Mouse (Mus musculus) gastrocnemius, adult 18-20 months (tissue): Measurements from ENCODE around the gene Sema3b. TPM values are rescaled to one million over a fixed set of nuclear protein-coding genes. Genes with fewer than 3 reads are reported as not detected.

Experiments used
- DNase-seq: peaks from one replicate; pipeline ENCODE4 v3.0.0; 2021; ENCODE audit warnings: low spot score
- total RNA-seq, 2 experiments: library from RNA; stranded (reverse); gene quantifications; 2 replicates each; pipeline ENCODE4 v1.2.3; 2021

Sema3b gene
- total RNA-seq, 2 experiments from 2014 or later: 11.0 to 11.4 TPM

DNA sequence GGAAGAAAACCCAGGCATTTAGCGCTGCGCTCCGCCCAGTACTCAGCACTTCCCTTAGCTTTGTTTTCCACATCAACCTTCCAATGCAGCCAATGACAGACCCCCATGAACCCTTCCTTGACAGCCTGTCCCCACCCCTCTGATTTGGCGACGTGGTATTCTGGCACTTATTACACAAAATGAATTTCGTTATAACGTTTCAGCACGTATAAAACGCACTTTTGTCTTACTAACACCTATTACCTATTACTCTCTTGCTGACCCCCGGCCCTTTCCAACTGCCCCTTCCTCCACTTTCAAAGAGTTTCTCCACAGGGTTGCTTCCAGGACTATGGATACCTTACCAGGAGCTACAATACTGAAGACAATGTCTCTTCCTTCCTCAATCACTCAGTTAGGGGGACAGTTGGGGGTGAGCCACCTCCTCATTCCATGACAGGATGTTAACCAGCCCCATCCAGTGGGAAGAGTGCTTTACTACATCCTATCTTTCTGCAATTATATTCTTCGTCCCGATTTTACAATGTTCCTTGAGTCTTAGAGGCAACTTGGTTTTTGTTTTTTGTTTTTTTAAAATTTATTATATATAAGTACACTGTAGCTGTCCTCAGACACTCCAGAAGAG, 4.0 kb upstream of the Sema3b start:
- DNase-seq: no peak

- peak; percentile 99 for DNase-seq
These were observed 3.3 kb upstream of the Sema3b start for GRCm38 (mm10) chr9:107612191-107612944.

DNA sequence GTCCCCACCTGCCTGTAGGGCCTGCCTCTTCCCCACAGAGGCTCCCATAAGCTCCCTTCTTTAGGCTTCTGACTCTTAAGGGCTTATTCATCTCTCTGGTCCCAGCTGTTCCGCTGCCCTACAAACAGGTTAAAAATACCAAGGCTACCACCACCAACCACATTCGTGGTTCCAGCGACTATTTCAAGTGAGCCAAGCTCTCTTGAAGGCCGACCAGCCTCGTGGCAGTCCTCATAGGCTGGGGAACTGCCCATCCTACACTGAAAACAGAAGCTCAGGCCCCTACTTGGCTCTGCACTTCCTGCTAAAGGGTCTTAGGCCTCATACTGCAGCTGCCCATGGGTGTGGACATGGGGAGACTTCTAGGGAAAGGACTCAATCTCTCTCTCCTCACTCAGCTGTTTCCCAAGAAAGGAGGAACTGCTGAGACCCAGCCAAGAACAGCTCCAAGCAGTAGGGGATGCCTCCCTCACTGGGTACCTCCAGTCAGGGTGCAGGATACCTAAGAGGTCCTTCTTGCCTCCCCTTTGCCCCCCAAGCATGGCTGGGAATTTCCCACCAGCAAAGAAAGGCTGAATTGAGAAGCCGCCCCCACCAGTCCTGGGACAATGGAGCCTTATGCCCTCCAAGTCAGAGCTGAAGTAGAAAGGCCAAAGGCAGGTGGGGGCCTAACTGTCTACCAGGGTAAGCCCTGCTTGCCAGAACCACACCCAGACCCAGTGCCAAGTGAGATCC, 2.6 kb upstream of the Sema3b start:
- no peak for DNase-seq

DNA sequence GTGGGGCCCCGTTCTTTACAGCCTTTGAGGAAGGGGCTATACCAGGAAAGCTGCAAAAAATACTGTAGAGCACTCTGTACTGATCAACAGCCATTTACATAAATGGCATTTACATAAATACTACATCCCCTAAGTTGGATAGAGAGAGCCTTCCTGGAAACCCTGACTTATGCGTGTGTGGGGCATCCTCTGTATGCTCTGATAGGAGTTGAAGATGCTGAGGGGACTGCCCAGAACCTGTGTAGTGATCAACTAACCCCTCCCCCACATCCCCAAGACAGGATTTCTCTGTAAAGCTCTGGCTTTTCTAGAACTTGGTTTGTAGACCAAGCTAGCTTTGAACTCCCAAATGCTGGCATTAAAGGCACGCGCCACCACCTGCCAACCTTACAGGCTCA, 403 bp upstream of the Sema3b start:
- DNase-seq: no peak

DNA sequence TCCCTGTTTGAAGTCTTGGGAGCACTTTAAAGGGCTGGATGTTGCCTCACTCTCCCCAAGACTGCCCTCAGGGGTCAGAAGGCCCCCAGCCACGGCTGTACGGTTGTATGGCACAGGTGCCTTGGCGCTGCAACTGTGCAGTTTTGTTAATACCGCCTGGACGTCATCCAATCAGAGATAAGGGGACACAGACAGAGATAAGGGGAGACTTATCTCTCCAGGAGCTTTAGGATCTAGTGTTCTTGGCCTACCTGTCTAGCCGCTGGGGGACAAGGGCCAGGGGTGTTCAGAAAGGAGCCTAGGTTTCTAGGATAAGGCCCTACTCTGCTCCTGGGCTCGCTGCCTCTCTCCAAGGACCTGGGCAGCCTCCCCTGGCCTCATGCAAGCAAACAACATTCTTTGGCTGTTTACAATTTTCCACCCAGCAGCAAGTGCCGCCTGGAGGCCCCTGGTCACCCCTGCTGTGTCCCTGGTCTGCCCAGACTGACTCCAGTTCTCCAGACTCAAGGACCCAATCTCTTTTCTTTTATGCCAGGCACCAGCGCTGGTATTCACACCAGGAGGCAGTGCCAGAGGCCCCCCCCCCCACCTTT, 1.3 kb downstream of the Sema3b start:
- no peak for DNase-seq

DNA sequence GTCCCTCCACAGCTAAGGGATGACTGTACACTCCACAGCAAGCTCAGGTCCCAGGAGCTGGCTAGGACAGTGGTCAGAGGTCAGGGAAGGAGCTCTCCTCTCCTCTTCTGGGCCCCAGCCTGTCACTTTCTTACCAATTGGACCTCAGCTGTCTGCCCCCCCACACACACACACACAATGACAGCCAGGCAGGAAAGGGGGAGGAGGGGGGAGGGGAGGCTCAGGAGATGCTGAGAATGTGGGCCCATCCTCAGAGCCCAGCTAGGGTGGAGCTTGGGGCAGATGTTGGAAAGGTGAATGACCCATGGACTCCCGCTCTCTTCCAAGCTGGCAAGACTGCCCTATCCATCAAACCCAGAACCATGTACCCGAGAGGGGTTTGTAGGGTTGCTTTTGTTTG, 2.0 kb downstream of the Sema3b start:
- DNase-seq: no peak

GRCm38 (mm10) chr9:107606591-107606990, 2.4 kb downstream of the Sema3b start:
- DNase-seq: peak; percentile 62

GRCm38 (mm10) chr9:107605041-107605661, 3.9 kb downstream of the Sema3b start:
- no peak for DNase-seq

DNA sequence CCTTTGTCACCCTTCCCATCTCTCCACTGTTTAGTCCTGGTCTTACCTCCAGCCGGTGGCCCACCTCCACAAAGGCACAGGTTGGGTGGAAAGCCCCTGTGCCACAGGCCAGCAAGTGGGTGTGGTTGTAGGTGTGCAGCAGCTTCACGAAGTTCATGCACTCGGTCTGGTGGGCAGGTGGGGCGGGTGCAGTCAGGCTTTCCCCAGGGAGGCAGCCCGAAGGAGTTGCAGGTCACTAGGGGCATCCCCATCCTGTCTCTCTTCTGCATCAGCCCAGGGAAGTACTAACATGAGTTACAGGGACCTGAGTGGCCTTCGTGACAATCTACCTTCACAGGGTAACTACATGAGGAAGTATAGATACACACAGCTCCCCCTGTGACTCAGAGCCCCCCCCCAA, 5.8 kb downstream of the Sema3b start:
- DNase-seq: no peak

DNA sequence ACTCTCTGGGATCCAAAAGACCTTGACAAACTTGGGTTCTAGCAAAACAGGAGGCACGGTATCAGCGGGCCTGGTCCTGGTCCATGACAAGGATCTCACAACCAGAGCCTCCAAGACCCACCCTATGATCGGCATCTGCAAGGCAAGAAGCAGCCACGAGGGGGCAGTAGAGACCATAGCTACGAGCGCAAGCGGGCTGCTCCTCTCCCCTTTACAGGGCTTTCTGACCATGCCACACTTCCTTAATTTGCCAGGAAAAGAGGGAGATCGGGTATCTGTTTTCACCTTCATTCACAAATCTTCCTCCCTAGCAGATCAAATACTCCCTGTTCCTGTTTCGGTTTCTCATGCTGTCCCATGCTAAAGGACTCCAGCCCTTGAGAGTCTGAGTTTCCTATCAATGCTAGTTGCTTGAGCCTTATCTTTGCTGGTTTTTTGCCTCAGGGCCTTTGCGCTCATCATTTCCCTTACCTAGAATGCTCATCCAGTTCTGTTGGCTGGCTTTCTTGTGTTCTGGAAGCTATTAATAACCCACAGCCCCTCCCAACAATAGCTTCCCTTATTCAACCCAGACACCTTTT, 6.9 kb downstream of the Sema3b start:
- DNase-seq: peak; percentile 95

- DNase-seq: no peak
These were observed 7.8 kb downstream of the Sema3b start for GRCm38 (mm10) chr9:107601275-107601674.

DNA sequence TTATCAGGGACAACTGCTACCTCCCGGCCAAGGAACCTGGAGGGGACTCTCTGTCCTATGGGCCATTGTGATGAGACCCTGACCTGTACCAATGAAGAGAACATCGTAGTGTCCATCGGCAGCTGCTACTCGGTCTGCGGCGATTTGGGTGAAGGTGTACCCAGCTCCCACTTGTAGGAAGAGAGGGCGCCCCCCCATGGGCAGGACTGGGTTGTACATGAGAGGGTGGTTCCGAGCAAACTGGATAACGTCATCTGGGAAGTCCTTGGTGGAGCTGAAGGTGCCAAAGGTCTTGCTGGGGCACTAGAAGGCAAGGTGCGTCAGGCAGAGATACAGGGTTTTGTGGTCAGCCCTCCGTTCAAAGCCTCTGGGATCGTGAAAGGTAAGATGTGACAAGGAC, 8.3 kb downstream of the Sema3b start:
- no peak for DNase-seq

GRCm38 (mm10) chr9:107599842-107600241, 9.2 kb downstream of the Sema3b start:
- no peak for DNase-seq

DNA sequence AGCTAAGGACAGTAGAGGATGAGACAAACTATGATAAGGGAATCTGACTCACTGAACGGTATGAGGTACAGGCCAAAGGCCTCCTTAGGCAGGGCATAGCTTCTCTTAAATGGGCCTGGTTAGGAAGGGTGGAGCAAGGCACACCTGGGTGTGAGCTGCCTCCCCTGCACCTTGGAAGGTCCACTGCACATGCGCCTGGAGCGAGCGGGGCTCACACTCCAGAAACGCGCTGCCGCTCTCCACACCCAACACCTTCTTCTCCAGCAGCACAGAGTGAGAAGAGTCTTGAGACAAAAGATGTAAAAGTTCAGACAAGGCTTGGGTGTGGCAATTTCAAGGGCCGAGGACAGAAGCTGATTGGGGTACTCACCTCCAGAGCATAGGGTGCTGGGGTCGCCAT, 9.6 kb downstream of the Sema3b start:
- DNase-seq: no peak

GRCm38 (mm10) chr9:107598385-107598784, 10.6 kb downstream of the Sema3b start:
- DNase-seq: no peak

DNA sequence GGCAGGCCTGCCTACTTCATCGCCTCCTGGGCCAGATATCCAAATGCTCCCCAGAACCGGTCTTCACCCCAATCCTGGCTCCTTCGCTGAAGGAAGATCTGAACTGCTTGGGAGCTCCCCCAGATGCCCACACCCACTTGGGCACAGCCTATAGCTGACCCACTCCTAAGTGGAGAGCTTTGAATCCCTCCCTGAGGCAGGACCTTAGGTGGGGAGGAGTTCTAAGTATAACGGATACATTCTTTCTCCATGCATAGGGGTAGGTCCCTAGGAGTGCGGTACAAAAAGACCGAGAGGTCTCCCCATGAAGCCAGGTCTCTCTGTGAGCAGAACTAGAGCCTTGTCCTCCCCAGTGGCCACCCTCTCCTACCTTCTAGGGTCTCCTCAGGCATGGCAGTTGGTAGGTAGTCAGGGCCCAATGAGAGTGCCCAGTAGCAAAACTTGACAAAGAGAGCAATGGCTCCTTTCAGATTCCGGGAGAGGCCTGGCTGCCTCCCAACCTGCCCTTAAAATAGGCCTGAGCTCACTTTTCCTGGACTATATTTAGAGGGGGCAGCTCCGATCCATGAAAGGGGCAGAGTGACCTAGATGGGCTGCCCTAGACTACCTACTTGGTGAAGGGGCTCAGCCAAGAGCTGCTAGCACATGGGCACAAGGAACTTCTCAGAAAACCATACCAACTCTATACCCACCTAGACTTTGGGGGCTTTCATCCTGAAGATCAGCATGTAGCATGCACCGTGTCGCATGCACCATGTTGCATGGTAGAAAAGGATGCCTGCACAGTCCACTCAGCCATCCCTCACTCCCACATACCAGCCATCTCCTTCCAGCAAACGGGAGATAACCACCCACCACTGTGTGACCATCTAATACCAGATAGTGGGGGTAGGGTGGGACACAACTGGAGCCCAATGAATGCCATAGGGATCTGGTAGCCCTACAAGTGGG, 12.1 kb downstream of the Sema3b start:
- peak; percentile 89 for DNase-seq

DNA sequence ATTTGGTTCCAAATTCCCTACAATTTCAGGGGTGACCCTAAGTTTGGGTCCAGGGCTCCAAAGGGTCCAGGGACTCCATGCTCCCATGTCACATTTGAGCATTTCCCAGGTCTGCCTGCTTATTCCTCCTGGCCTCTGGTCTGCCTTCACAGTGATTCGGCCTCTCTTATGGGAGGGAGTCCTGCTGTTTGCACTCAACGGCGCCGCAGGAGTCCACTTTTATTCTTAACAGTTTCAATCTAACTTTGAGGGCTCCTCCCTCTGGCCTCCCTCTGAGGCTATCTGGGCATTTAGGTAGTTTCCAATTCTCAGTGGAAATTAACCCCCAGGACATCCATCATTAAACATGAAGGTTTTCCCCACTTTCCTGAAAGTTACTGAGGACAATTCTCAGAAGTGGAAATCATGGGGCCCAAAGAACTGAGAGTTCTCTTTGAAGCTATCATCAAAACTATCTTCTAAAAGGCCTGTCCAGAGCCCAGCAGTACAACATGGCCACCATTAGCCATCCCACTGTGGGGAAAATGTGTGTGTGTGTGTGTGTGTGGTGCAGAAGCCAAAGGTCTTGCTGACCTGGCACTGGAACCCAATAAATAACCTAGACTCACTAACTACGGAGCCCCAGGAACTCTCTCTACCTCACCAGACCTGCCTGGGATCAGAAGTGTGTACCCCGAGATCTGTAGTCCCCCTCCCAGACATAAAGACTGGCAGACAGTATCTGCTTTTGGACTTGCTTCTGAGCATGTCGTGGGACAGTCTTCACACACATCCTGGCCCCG, 14.6 kb downstream of the Sema3b start:
- DNase-seq: no peak

GRCm38 (mm10) chr9:107593101-107593976, 15.7 kb downstream of the Sema3b start:
- DNase-seq: peak; percentile 83

- DNase-seq: no peak
These were observed 18.3 kb downstream of the Sema3b start for GRCm38 (mm10) chr9:107590773-107591060.
